20 mouse cellular contexts compared by ENCODE assay signal in genomic region chr12:84099605-84100004, GRCm38 (mm10). TPM values are rescaled to one million over a fixed set of nuclear protein-coding genes. Genes with fewer than 3 reads are reported as not detected.
"Had no signal": no experiment of that assay in that cellular context is flagged by ENCODE, and none has a peak within 500 bp of the region (broad histone marks: within the 10 kb centered on the region; RNA-seq: fewer than 3 reads in every experiment).

No protein-coding gene starts in this region.

- H3K27me3 ChIP-seq: limb, embryonic 15.5 days; neural tube, embryonic 15.5 days had no signal

- H3K9ac ChIP-seq: limb, embryonic 15.5 days; neural tube, embryonic 15.5 days had no signal

- DNase-seq: kidney, adult 11 months; kidney, postnatal 14 days; lung, adult 2 months; lung, postnatal 36 days; midbrain, embryonic 14.5 days; right cerebral cortex, adult 18-20 months; right cerebral cortex, postnatal 25 days; thymus, postnatal 4 days had no signal

- H3K36me3 ChIP-seq: limb, embryonic 15.5 days; neural tube, embryonic 15.5 days had no signal

- H3K9me3 ChIP-seq: limb, embryonic 15.5 days; neural tube, embryonic 15.5 days had no signal

- H3K4me1 ChIP-seq: limb, embryonic 15.5 days had no signal

- H3K27ac ChIP-seq: limb, embryonic 15.5 days; neural tube, embryonic 15.5 days had no signal

RNA-seq across cellular contexts. Expression of gene Acot5, which starts 30.5 kb away (rescaled TPM):
- total RNA-seq: megakaryocyte progenitor cell, adult 5-6 weeks had no signal
- polyA plus RNA-seq: kidney, embryonic 14.5 days; limb, embryonic 11.5 days; limb, embryonic 15.5 days; lung, adult 2 months; lung, postnatal 0 days; midbrain, embryonic 14.5 days; myocyte; neural tube, embryonic 11.5 days; small intestine, adult 2 months; stomach, embryonic 16.5 days had no signal

RNA-seq across cellular contexts. Expression of gene Acot3, which starts 47.7 kb away (rescaled TPM):
- total RNA-seq: megakaryocyte progenitor cell, adult 5-6 weeks had no signal
- polyA plus RNA-seq: large intestine, adult 2 months; limb, embryonic 15.5 days; lung, adult 2 months; lung, postnatal 0 days; myocyte; small intestine, adult 2 months; thymus, postnatal 0 days had no signal
